Comparison of ENCODE assay signal across 14 mouse cellular contexts in the genomic region with DNA sequence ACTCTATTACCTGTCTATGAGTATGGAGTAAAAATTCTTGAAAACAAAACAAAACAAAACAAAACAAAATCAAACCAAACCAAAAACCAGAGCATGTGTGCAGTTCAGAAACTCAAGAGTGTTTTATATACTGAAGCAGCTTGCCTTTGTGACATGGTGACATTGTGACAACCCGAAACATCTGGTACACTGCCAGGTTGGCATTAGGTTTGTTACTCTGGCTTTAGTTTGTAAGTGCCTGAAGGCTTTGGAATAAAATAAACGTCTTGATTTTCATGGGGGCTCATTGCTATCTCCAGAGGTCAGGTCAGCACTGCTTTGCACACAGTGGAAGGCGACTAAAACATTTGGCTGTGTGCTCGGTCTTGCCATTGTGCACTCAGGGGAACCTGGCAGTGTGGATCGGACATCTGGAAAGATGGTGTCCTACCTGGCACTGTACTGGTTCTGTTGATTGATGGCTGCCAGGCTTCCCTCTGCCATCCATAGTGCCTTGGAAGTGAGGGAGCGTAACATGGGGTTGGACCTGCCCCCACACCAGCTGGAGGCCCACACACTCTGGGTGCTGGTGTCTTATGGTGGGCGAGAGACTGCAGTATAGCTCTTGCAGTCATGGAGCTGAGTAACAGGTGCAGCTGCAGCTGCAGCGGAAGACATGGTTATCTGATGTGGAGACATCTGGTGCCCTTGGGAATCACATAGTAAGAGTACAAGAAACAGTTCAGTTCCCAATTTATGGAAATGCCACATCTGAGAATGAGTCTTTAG.
DNase-seq lines count a peak whose midpoint lies in the region; ATAC-seq lines count a peak whose summit lies in the region.
"Had no signal": no experiment of that assay in that cellular context is flagged by ENCODE, and none has a peak within 500 bp of the region (broad histone marks: within the 10 kb centered on the region; RNA-seq: fewer than 3 reads in every experiment).

No protein-coding gene starts in this region.

- ATAC-seq in granulocyte monocyte progenitor cell, adult 5-6 weeks (replicated peaks; ENCODE audit: poor library complexity, severe bottlenecking): no peak
- ATAC-seq: forebrain, embryonic 13.5 days; midbrain, embryonic 13.5 days had no signal

- DNase-seq in heart, adult 18-20 months: peak; percentile 31 to 48
- DNase-seq in heart, adult 11 months: no peak
- DNase-seq in layer of hippocampus, adult 8-10 months (ENCODE audit: low spot score in 2 of 2): peak; percentile 29 to 45
- DNase-seq in layer of hippocampus, adult 9-10 months (ENCODE audit: low spot score): no peak
- peak; percentile 55 for DNase-seq in adipocyte (ENCODE audit: low spot score)
- DNase-seq in splenic B cell, adult 2 months (ENCODE audit: low read depth, low spot score): peak; percentile 9
- no peak for DNase-seq in adrenal gland, adult 2 months
- DNase-seq: cerebellum, adult 9-11 months; gastrocnemius, postnatal 10 days; kidney, adult 18-20 months had no signal

- no peaks in the 10 kb centered on the region for H3K36me3 ChIP-seq in splenic B cell, adult 2 months (ENCODE audit: control insufficient read depth, insufficient read depth, low read length, poor library complexity, severe bottlenecking)

- H3K27me3 ChIP-seq in splenic B cell, adult 2 months (ENCODE audit: control insufficient read depth, insufficient read depth, low read length, poor library complexity, severe bottlenecking): no peaks in the 10 kb centered on the region
- H3K27me3 ChIP-seq: forebrain, embryonic 13.5 days; limb, embryonic 13.5 days; midbrain, embryonic 13.5 days had no signal

Comparison
In these comparisons a context has a peak if more than half of its experiments do, and no peak if none do; other contexts are left out.
1. DNase-seq: peak in heart, adult 18-20 months (2 of 2), layer of hippocampus, adult 8-10 months (2 of 2), adipocyte (single experiment) and splenic B cell, adult 2 months (single experiment); none in heart, adult 11 months (single experiment), layer of hippocampus, adult 9-10 months (single experiment) and adrenal gland, adult 2 months (single experiment).